ENCODE assay signal across 22 mouse cellular contexts in the genomic region with DNA sequence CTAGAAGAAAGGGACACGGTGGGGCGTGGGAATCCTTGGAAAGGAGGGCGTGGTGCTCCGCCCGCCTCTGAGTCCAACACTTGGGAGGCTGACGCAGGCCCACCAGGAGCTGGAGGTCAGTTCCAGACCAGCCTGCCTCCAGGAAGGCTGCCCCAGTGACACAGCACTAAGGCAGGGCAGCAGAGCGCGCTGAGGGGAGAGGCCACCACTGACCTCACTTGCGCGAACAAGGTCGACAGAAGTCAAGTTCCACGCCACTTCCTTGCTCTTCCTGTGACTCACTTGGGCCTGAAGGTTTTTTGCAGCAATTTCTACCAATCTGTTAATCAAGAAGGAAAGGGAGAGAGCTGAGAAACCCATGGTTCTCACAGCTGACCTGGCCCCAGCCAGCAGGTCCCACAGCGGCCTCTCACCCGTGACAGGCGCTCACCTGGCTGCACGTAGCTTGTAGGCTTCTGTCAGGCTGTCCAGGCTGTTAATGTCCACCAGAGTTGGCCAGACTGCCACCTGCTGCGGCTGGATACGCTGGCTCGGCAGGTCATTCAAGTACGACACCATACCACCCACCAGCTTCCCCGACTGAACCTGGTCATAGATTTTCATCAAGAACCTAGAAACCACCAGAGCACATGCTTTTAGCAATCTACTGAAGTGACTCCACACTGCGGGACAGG. TPM values are rescaled to one million over a fixed set of nuclear protein-coding genes. Genes with fewer than 3 reads are reported as not detected.
A peak's percentile ranks its signal among the peaks of the same experiment; 100 is the strongest.
DNase-seq lines count a peak whose midpoint lies in the region; ATAC-seq and TF ChIP-seq lines count a peak whose summit lies in the region.
"Had no signal": no experiment of that assay in that cellular context is flagged by ENCODE, and none has a peak within 500 bp of the region (broad histone marks: within the 10 kb centered on the region; RNA-seq: fewer than 3 reads in every experiment).

No protein-coding gene starts in this region.

- H3K9me3 ChIP-seq in kidney, embryonic 14.5 days (ENCODE audit: control insufficient read depth, low read length): no peaks in the 10 kb centered on the region
- H3K9me3 ChIP-seq in hindbrain, postnatal 0 days (ENCODE audit: low read length): no peaks in the 10 kb centered on the region
- H3K9me3 ChIP-seq: embryonic facial prominence, embryonic 10.5 days; heart, embryonic 13.5 days; limb, embryonic 12.5 days; liver, embryonic 15.5 days; megakaryocyte, embryonic 14.5 days had no signal

- no peak overlapping the region for H3K9ac ChIP-seq in kidney, embryonic 14.5 days (ENCODE audit: low read depth, low read length)
- H3K9ac ChIP-seq in hindbrain, postnatal 0 days (replicated peaks; ENCODE audit: low read length): no peak overlapping the region
- H3K9ac ChIP-seq: forebrain, postnatal 0 days; heart, embryonic 13.5 days; limb, embryonic 12.5 days; liver, embryonic 15.5 days had no signal

- peak overlapping the region; percentile 76 for H3K27ac ChIP-seq in kidney, embryonic 14.5 days (ENCODE audit: low read depth, low read length)
- H3K27ac ChIP-seq in hindbrain, postnatal 0 days: no peak overlapping the region
- H3K27ac ChIP-seq: embryonic facial prominence, embryonic 10.5 days; gastrocnemius, adult 2 months; heart, embryonic 13.5 days; limb, embryonic 12.5 days; liver, embryonic 15.5 days had no signal

- peaks cover 3% of the 10 kb centered on the region; the same call in 1 of the 2 replicates for H3K4me1 ChIP-seq in kidney, embryonic 14.5 days (ENCODE audit: control insufficient read depth, insufficient read depth, low read length)
- H3K4me1 ChIP-seq in hindbrain, postnatal 0 days (ENCODE audit: insufficient read depth, low read length): no peaks in the 10 kb centered on the region
- H3K4me1 ChIP-seq: heart, embryonic 13.5 days; limb, embryonic 12.5 days; liver, embryonic 15.5 days had no signal

- peak; percentile 79 for DNase-seq in adrenal gland, adult 2 months
- DNase-seq in adrenal gland, adult 18-20 months (ENCODE audit: low spot score in 2 of 2): no peak
- DNase-seq in adrenal gland, postnatal 36 days: peak; percentile 52 to 80
- peak; percentile 61 to 80 for DNase-seq in kidney, postnatal 4 days
- DNase-seq in hindbrain, postnatal 0 days (ENCODE audit: low spot score): no peak
- no peak for DNase-seq in layer of hippocampus, adult 9-10 months (ENCODE audit: low spot score)
- no peak for DNase-seq in cerebellum, postnatal 10 days
- DNase-seq: cerebellum, postnatal 36 days; forebrain, postnatal 0 days; gastrocnemius, adult 2 months; heart, postnatal 36 days; lung, postnatal 14 days; spleen, adult 18-20 months had no signal

- ATAC-seq in kidney, embryonic 14.5 days (ENCODE audit: low FRiP score, low TSS enrichment): peak; percentile 68
- no peak for ATAC-seq in hindbrain, postnatal 0 days
- ATAC-seq: forebrain, postnatal 0 days; hindbrain, embryonic 16.5 days; midbrain, embryonic 16.5 days had no signal

- 65% methylated on average over 22 of the region's 22 CpGs for WGBS in kidney, embryonic 14.5 days
- WGBS in hindbrain, postnatal 0 days: 92% methylated on average over 22 of the region's 22 CpGs

- H3K4me2 ChIP-seq in kidney, embryonic 14.5 days (replicated peaks; ENCODE audit: low read depth, low read length): no peak overlapping the region
- no peak overlapping the region for H3K4me2 ChIP-seq in hindbrain, postnatal 0 days (ENCODE audit: low read depth, low read length)
- H3K4me2 ChIP-seq: heart, embryonic 13.5 days; limb, embryonic 12.5 days; liver, embryonic 15.5 days had no signal

- no peak overlapping the region for H3K4me3 ChIP-seq in kidney, embryonic 14.5 days (ENCODE audit: low read length)
- no peak overlapping the region for H3K4me3 ChIP-seq in hindbrain, postnatal 0 days (ENCODE audit: low read length)
- H3K4me3 ChIP-seq: embryonic facial prominence, embryonic 10.5 days; erythroblast, embryonic 14.5 days; gastrocnemius, adult 2 months; heart, embryonic 13.5 days; limb, embryonic 12.5 days; liver, embryonic 15.5 days; megakaryocyte, embryonic 14.5 days had no signal

- TF ChIP-seq CTCF in hindbrain, postnatal 0 days (IDR thresholded peaks at IDR 0.05; ENCODE audit: low read depth): no peak

- no peaks in the 10 kb centered on the region for H3K27me3 ChIP-seq in kidney, embryonic 14.5 days (ENCODE audit: control insufficient read depth, insufficient read depth, low read length)
- no peaks in the 10 kb centered on the region for H3K27me3 ChIP-seq in hindbrain, postnatal 0 days (ENCODE audit: insufficient read depth, low read length)
- H3K27me3 ChIP-seq: heart, embryonic 13.5 days; limb, embryonic 12.5 days; liver, embryonic 15.5 days; megakaryocyte, embryonic 14.5 days had no signal

- peaks cover 63% of the 10 kb centered on the region for H3K36me3 ChIP-seq in kidney, embryonic 14.5 days (ENCODE audit: control insufficient read depth, insufficient read depth, low read length)
- peaks cover 64% of the 10 kb centered on the region for H3K36me3 ChIP-seq in hindbrain, postnatal 0 days (ENCODE audit: insufficient read depth, low read length)

RNA-seq across cellular contexts. Expression of a gene that starts 6.9 kb away (rescaled TPM):
- 10 to 100 TPM; 30.4 to 37.8 TPM for total RNA-seq in adrenal gland, adult 2 months (2021)
- polyA plus RNA-seq in adrenal gland, adult 2 months (2012; rRNA removed): 19.5 and 21.4 TPM in 2 replicates
- total RNA-seq in adrenal gland, adult 18-20 months (2021): 10 to 100 TPM; 30.9 to 42.1 TPM
- 10 to 100 TPM; 38.4 to 41.6 TPM for total RNA-seq in adrenal gland, postnatal 36 days (2021)
- polyA plus RNA-seq in kidney, embryonic 14.5 days (2014; fragmentation: Nextera tagmentation; extraction: Ambion mirVana): 19.6 and 36.8 TPM in 2 replicates
- total RNA-seq in hindbrain, postnatal 0 days (2014; rRNA removed): 68.1 and 73.5 TPM in 2 replicates
- polyA plus RNA-seq in hindbrain, postnatal 0 days (2015; fragmentation: Nextera tagmentation; extraction: Ambion mirVana): 33.8 and 35.3 TPM in 2 replicates

RNA-seq across cellular contexts. Expression of a gene that starts 23.7 kb away (rescaled TPM):
- 10 to 100 TPM; 24.7 to 27.3 TPM for total RNA-seq in adrenal gland, adult 2 months (2021)
- polyA plus RNA-seq in adrenal gland, adult 2 months (2012; rRNA removed): 15.0 and 16.2 TPM in 2 replicates
- 10 to 100 TPM; 17.3 to 20.7 TPM for total RNA-seq in adrenal gland, adult 18-20 months (2021)
- 10 to 100 TPM; 20.0 to 28.5 TPM for total RNA-seq in adrenal gland, postnatal 36 days (2021)
- 74.1 and 76.3 TPM in 2 replicates for polyA plus RNA-seq in kidney, embryonic 14.5 days (2014; fragmentation: Nextera tagmentation; extraction: Ambion mirVana)
- 66.6 and 74.8 TPM in 2 replicates for total RNA-seq in hindbrain, postnatal 0 days (2014; rRNA removed)
- 101 and 110 TPM in 2 replicates for polyA plus RNA-seq in hindbrain, postnatal 0 days (2015; fragmentation: Nextera tagmentation; extraction: Ambion mirVana)

RNA-seq across cellular contexts. Expression of a gene that starts 23.9 kb away (rescaled TPM):
- 100 to 1,000 TPM; 225 TPM for total RNA-seq in adrenal gland, adult 2 months (2021)
- polyA plus RNA-seq in adrenal gland, adult 2 months (2012; rRNA removed): 64.1 and 67.5 TPM in 2 replicates
- total RNA-seq in adrenal gland, adult 18-20 months (2021): 100 to 1,000 TPM; 208 to 244 TPM
- total RNA-seq in adrenal gland, postnatal 36 days (2021): 100 to 1,000 TPM; 170 to 228 TPM
- polyA plus RNA-seq in kidney, embryonic 14.5 days (2014; fragmentation: Nextera tagmentation; extraction: Ambion mirVana): 16.3 and 27.4 TPM in 2 replicates
- total RNA-seq in hindbrain, postnatal 0 days (2014; rRNA removed): 109 and 112 TPM in 2 replicates
- polyA plus RNA-seq in hindbrain, postnatal 0 days (2015; fragmentation: Nextera tagmentation; extraction: Ambion mirVana): 63.4 and 65.0 TPM in 2 replicates

RNA-seq across cellular contexts. Expression of a gene that starts 36.2 kb away (rescaled TPM):
- 100 to 1,000 TPM; 102 to 108 TPM for total RNA-seq in adrenal gland, adult 2 months (2021)
- 134 and 167 TPM in 2 replicates for polyA plus RNA-seq in adrenal gland, adult 2 months (2012; rRNA removed)
- total RNA-seq in adrenal gland, adult 18-20 months (2021): 100 to 1,000 TPM; 106 to 115 TPM
- total RNA-seq in adrenal gland, postnatal 36 days (2021): 100 to 1,000 TPM in 1 of 2 experiments, 10 to 100 TPM in 1; 95.9 to 107 TPM
- polyA plus RNA-seq in kidney, embryonic 14.5 days (2014; fragmentation: Nextera tagmentation; extraction: Ambion mirVana): 111 and 114 TPM in 2 replicates
- 83.9 and 94.0 TPM in 2 replicates for total RNA-seq in hindbrain, postnatal 0 days (2014; rRNA removed)
- 71.9 and 73.3 TPM in 2 replicates for polyA plus RNA-seq in hindbrain, postnatal 0 days (2015; fragmentation: Nextera tagmentation; extraction: Ambion mirVana)

RNA-seq across cellular contexts. Expression of a gene that starts 44.0 kb away (rescaled TPM):
- total RNA-seq in adrenal gland, adult 2 months (2021): 10 to 100 TPM in 1 of 2 experiments, 1 to 10 TPM in 1; 9.5 to 11.8 TPM
- polyA plus RNA-seq in adrenal gland, adult 2 months (2012; rRNA removed): 15.9 and 16.0 TPM in 2 replicates
- total RNA-seq in adrenal gland, adult 18-20 months (2021): 10 to 100 TPM; 12.9 to 13.1 TPM
- total RNA-seq in adrenal gland, postnatal 36 days (2021): 10 to 100 TPM in 1 of 2 experiments, 1 to 10 TPM in 1; 9.3 to 11.7 TPM
- polyA plus RNA-seq in kidney, embryonic 14.5 days (2014; fragmentation: Nextera tagmentation; extraction: Ambion mirVana): 3.2 and 4.1 TPM in 2 replicates
- total RNA-seq in hindbrain, postnatal 0 days (2014; rRNA removed): 8.2 and 9.6 TPM in 2 replicates
- polyA plus RNA-seq in hindbrain, postnatal 0 days (2015; fragmentation: Nextera tagmentation; extraction: Ambion mirVana): 2.4 TPM in 2 replicates

Comparison
In these comparisons a context has a peak if more than half of its experiments do, and no peak if none do; other contexts are left out.
1. DNase-seq: peak in adrenal gland, adult 2 months (single experiment), adrenal gland, postnatal 36 days (2 of 2) and kidney, postnatal 4 days (2 of 2); none in adrenal gland, adult 18-20 months (0 of 2), hindbrain, postnatal 0 days (single experiment), layer of hippocampus, adult 9-10 months (single experiment) and cerebellum, postnatal 10 days (0 of 2).